Mouse (Mus musculus) urinary bladder, adult 2 months (tissue): ENCODE results near the gene Zfp758. TPM values are rescaled to one million over a fixed set of nuclear protein-coding genes. Genes with fewer than 3 reads are reported as not detected.
A peak's percentile ranks its signal among the peaks of the same experiment; 100 is the strongest.
"Not testable (repeated sequence)": the region's sequence is repeated elsewhere in the genome, so short reads cannot be mapped to it uniquely, and the experiment has no call there.

Experiments
- DNase-seq: peaks from one replicate; pipeline ENCODE4 v3.0.0; 2022; ENCODE audit warnings: low spot score
- polyA plus RNA-seq: library from polyadenylated mRNA; depleted of rRNA; stranded (reverse); fragments of >200 nt; gene quantifications from 2 replicates; pipeline ENCODE4 v1.2.3, GENCODE M21; 2012; rRNA removed

The Zfp758 gene
- polyA plus RNA-seq, result 5.6 and 6.0 TPM in 2 replicates

GRCm38 (mm10) chr17:22361101-22361781, at the start of gene Zfp758, which contains the start of gene Zfp944:
Gene Zfp758, plus strand, starts transcription at chr17:22361453.
Gene Zfp944, minus strand, starts transcription at chr17:22361400.
- DNase-seq, result peak; percentile 50

GRCm38 (mm10) chr17:22314219-22314618, 47.0 kb upstream of the Zfp758 start:
- not testable (repeated sequence) for DNase-seq

- peak; percentile 55 for DNase-seq
These were observed 46.5 kb upstream of the Zfp758 start, which contains the start of gene CT030661.1 for GRCm38 (mm10) chr17:22314730-22315226. Gene CT030661.1, minus strand, starts transcription at chr17:22314837.

- not testable (repeated sequence) for DNase-seq
These were observed 46.0 kb upstream of the Zfp758 start for GRCm38 (mm10) chr17:22315247-22315646.

GRCm38 (mm10) chr17:22352794-22353193, 8.5 kb upstream of the Zfp758 start:
- no peak for DNase-seq

- DNase-seq, result no peak
These were observed 681 bp upstream of the Zfp758 start for GRCm38 (mm10) chr17:22360572-22360971.

- DNase-seq, result no peak
These were observed 2.6 kb downstream of the Zfp758 start for GRCm38 (mm10) chr17:22363895-22364294.

GRCm38 (mm10) chr17:22410756-22411155, 49.5 kb downstream of the Zfp758 start:
- DNase-seq, result no peak

GRCm38 (mm10) chr17:22417510-22417909, 56.3 kb downstream of the Zfp758 start:
- no peak for DNase-seq

- peak; percentile 57 for DNase-seq
These were observed 62.8 kb downstream of the Zfp758 start, which contains the start of gene Zfp946 for GRCm38 (mm10) chr17:22423952-22424617. Gene Zfp946, plus strand, starts transcription at chr17:22424222.

- no peak for DNase-seq
These were observed 63.5 kb downstream of the Zfp758 start for GRCm38 (mm10) chr17:22424636-22425354.

Other genes with a start within 250 kb of the Zfp758 start
- gene Zfp947, start 195.3 kb upstream of the Zfp758 start, polyA plus RNA-seq, result 1.4 and 1.5 TPM in 2 replicates
- 2.9 and 3.0 TPM in 2 replicates for gene Zfp994, start 135.8 kb upstream of the Zfp758 start, polyA plus RNA-seq
- gene CT030661.1, start 46.6 kb upstream of the Zfp758 start, polyA plus RNA-seq, result 9.1 TPM in 2 replicates
- gene Zfp944, start 53 bp upstream of the Zfp758 start, polyA plus RNA-seq, result 7.1 and 8.6 TPM in 2 replicates
- 7.3 and 7.7 TPM in 2 replicates for gene Zfp946, start 62.8 kb downstream of the Zfp758 start, polyA plus RNA-seq
- gene Vmn2r111, start 212.0 kb downstream of the Zfp758 start, polyA plus RNA-seq, result not detected in 2 replicates
- gene Vmn2r112, start 239.5 kb downstream of the Zfp758 start, polyA plus RNA-seq, result not detected in 2 replicates